Mouse (Mus musculus): ENCODE results near the gene Tyw5.

The Tyw5 gene

GRCm38 (mm10) chr1:57406187-57407151 lies at the start of gene Tyw5, which contains the start of gene Maip1:
Tyw5 (minus strand) TSS chr1:57407101.
Maip1 (plus strand) TSS chr1:57406328.
- ChIA-PET CTCF (interaction anchor here in 3 of 4 experiments (0.7 to 1.2 kb wide), 3 partner anchors 12 to 23 kb away, joined by 3 to 5 read pairs (median 3); no protein-coding TSS in a partner anchor), POLR2A (interaction anchor here (0.7 to 3.1 kb wide), 23 partner anchors 8 to 848 kb away, joined by 3 to 14 read pairs (median 4); partner anchors contain the start of gene Aox1 (in 1 of the 4))

- POLR2A ChIA-PET, result interaction anchor here in 2 of 4 experiments (0.5 to 1.3 kb wide), 7 partner anchors 11 to 1299 kb away, joined by 3 to 5 read pairs (median 4); no protein-coding TSS in a partner anchor
- CTCF ChIA-PET, result interaction anchor here in 1 of 4 experiments (0.6 kb wide), 1 partner anchor 521 kb away, joined by 4 read pairs; no protein-coding TSS in a partner anchor
Measured at GRCm38 (mm10) chr1:57450241-57450640, 43.3 kb upstream of the Tyw5 start.

GRCm38 (mm10) chr1:57445679-57446078 lies 38.8 kb upstream of the Tyw5 start:
- ChIA-PET CTCF (no interaction called here), POLR2A (no interaction called here)

- CTCF ChIA-PET, result no interaction called here
- POLR2A ChIA-PET, result interaction anchor here in 1 of 4 experiments (0.7 kb wide), 1 partner anchor 25 kb away, joined by 3 read pairs; no protein-coding TSS in a partner anchor
Measured at GRCm38 (mm10) chr1:57440771-57441170, 33.9 kb upstream of the Tyw5 start.

- POLR2A ChIA-PET, result interaction anchor here in 1 of 4 experiments (1.3 kb wide), 1 partner anchor 12 kb away, joined by 3 read pairs; no protein-coding TSS in a partner anchor
Measured at GRCm38 (mm10) chr1:57439026-57439425, 32.1 kb upstream of the Tyw5 start.

GRCm38 (mm10) chr1:57436954-57437353 lies 30.1 kb upstream of the Tyw5 start:
- ChIA-PET CTCF (no interaction called here), POLR2A (no interaction called here)

More at GRCm38 (mm10) chr1:57439026-57439425, 32.1 kb upstream of the Tyw5 start:
- CTCF ChIA-PET, result no interaction called here

GRCm38 (mm10) chr1:57436408-57436807 lies 29.5 kb upstream of the Tyw5 start:
- ChIA-PET POLR2A (interaction anchor here in 1 of 4 experiments (0.9 kb wide), 1 partner anchor 37 kb away, joined by 3 read pairs; no protein-coding TSS in a partner anchor), CTCF (no interaction called here)

- CTCF ChIA-PET, result interaction anchor here in 1 of 4 experiments (1.0 kb wide), 1 partner anchor 863 kb away, joined by 3 read pairs; no protein-coding TSS in a partner anchor
- POLR2A ChIA-PET, result interaction anchor here in 1 of 4 experiments (0.6 kb wide), 1 partner anchor 961 kb away, joined by 3 read pairs; no protein-coding TSS in a partner anchor
Measured at GRCm38 (mm10) chr1:57433141-57433540, 26.2 kb upstream of the Tyw5 start.

GRCm38 (mm10) chr1:57429786-57430483 lies 23.0 kb upstream of the Tyw5 start:
- ChIA-PET CTCF (interaction anchor here (0.6 to 2.3 kb wide), 20 partner anchors 81 to 867 kb away, joined by 3 to 13 read pairs (median 4); no protein-coding TSS in a partner anchor), POLR2A (interaction anchor here in 1 of 4 experiments (0.7 to 1.4 kb wide), 2 partner anchors 81 to 345 kb away, joined by 3 read pairs; no protein-coding TSS in a partner anchor)

- POLR2A ChIA-PET, result interaction anchor here in 3 of 4 experiments (0.7 to 2.0 kb wide), 5 partner anchors 22 to 567 kb away, joined by 3 to 6 read pairs (median 3); partner anchors contain the start of genes Tyw5 (in 2 of the 3), Maip1 (in 1 of the 3) and Sgo2a (in 1 of the 3)
Measured at GRCm38 (mm10) chr1:57428368-57429308, 21.7 kb upstream of the Tyw5 start.

GRCm38 (mm10) chr1:57423696-57424095 lies 16.8 kb upstream of the Tyw5 start:
- POLR2A ChIA-PET, result interaction anchor here in 2 of 4 experiments (0.5 to 1.5 kb wide), 5 partner anchors 10 to 1807 kb away, joined by 3 to 4 read pairs (median 3); partner anchors contain the start of genes Maip1 (in 1 of the 2) and Tyw5 (in 1 of the 2)
- CTCF ChIA-PET, result interaction anchor here in 3 of 4 experiments (0.5 to 1.6 kb wide), 11 partner anchors 449 to 873 kb away, joined by 3 to 11 read pairs (median 3); partner anchors contain the start of gene Aox3 (in 1 of the 3)

More at GRCm38 (mm10) chr1:57428368-57429308, 21.7 kb upstream of the Tyw5 start:
- CTCF ChIA-PET, result interaction anchor here (0.6 to 2.3 kb wide), 35 partner anchors 12 to 1017 kb away, joined by 3 to 13 read pairs (median 4); partner anchors contain the start of genes Ppil3 (in 1 of the 4) and Tyw5 (in 1 of the 4)

- CTCF ChIA-PET, result no interaction called here
- POLR2A ChIA-PET, result interaction anchor here in 1 of 4 experiments (0.5 to 0.8 kb wide), 2 partner anchors 10 to 558 kb away, joined by 4 read pairs; no protein-coding TSS in a partner anchor
Measured at GRCm38 (mm10) chr1:57413397-57413796, 6.5 kb upstream of the Tyw5 start.

- ChIA-PET POLR2A (interaction anchor here in 2 of 4 experiments (0.6 to 0.9 kb wide), 3 partner anchors 10 to 32 kb away, joined by 3 to 4 read pairs (median 3); no protein-coding TSS in a partner anchor), CTCF (no interaction called here)
Measured at GRCm38 (mm10) chr1:57408994-57409393, 2.1 kb upstream of the Tyw5 start.

- CTCF ChIA-PET, result interaction anchor here in 1 of 4 experiments (0.7 kb wide), 1 partner anchor 8 kb away, joined by 3 read pairs; no protein-coding TSS in a partner anchor
- POLR2A ChIA-PET, result no interaction called here
Measured at GRCm38 (mm10) chr1:57402116-57402515, 4.8 kb downstream of the Tyw5 start.

- ChIA-PET CTCF (interaction anchor here in 1 of 4 experiments (0.6 kb wide), 1 partner anchor 511 kb away, joined by 3 read pairs; no protein-coding TSS in a partner anchor), POLR2A (interaction anchor here in 1 of 4 experiments (2.7 kb wide), 1 partner anchor 12 kb away, joined by 9 read pairs; no protein-coding TSS in a partner anchor)
Measured at GRCm38 (mm10) chr1:57400877-57401276, 6.0 kb downstream of the Tyw5 start.

- CTCF ChIA-PET, result interaction anchor here in 1 of 4 experiments (0.6 kb wide), 1 partner anchor 512 kb away, joined by 3 read pairs; no protein-coding TSS in a partner anchor
Measured at GRCm38 (mm10) chr1:57400321-57400720, 6.6 kb downstream of the Tyw5 start.

More at GRCm38 (mm10) chr1:57400321-57400720, 6.6 kb downstream of the Tyw5 start:
- POLR2A ChIA-PET, result interaction anchor here in 1 of 4 experiments (1.0 to 2.7 kb wide), 2 partner anchors 9 to 11 kb away, joined by 3 to 9 read pairs; no protein-coding TSS in a partner anchor
